Comparison of ENCODE assay signal across 8 mouse cellular contexts in genomic region chr12:80133011-80133545, GRCm38 (mm10). TPM values are rescaled to one million over a fixed set of nuclear protein-coding genes. Genes with fewer than 3 reads are reported as not detected.
DNase-seq lines count a peak whose midpoint lies in the region; ATAC-seq and TF ChIP-seq lines count a peak whose summit lies in the region.

No protein-coding gene starts in this region.

- 0 out of 2 replicates have a peak, but pooled peaks cover 4% of the 10 kb centered on the region for H3K79me2 ChIP-seq in CH12.LX (replicated peaks; ENCODE audit: control insufficient read depth, extremely low read depth, insufficient read depth, poor library complexity, severe bottlenecking)

- no peak for DNase-seq in heart, adult 9 months (ENCODE audit: low spot score in 2 of 2)
- DNase-seq in CH12.LX (ENCODE audit: extremely low read depth), result peak; percentile 40
- DNase-seq in forebrain, postnatal 0 days, result no peak
- DNase-seq in cerebellum, postnatal 14 days, result no peak
- no peak for DNase-seq in frontal cortex, postnatal 14 days (ENCODE audit: low spot score in 2 of 2)
- DNase-seq in gastrocnemius, adult 8-10 months (ENCODE audit: low spot score in 2 of 2), result no peak

- H3K4me2 ChIP-seq in heart, embryonic 11.5 days, result peak overlapping the region; percentile 86
- no peak overlapping the region for H3K4me2 ChIP-seq in CH12.LX (ENCODE audit: insufficient read depth, low read depth, poor library complexity, severe bottlenecking)
- peak overlapping the region; percentile 92 for H3K4me2 ChIP-seq in forebrain, postnatal 0 days (ENCODE audit: low read depth)

- peak in 1 of 2 experiments; percentile 24; a peak in 1 of 4 replicates for TF ChIP-seq CTCF in CH12.LX (conservative IDR thresholded peaks at IDR 0.05 in 1 of 2, IDR thresholded peaks at IDR 0.05 in 1 of 2; ENCODE audit: low read depth in 2 of 2, low read length in 2 of 2)
- no peak for TF ChIP-seq CTCF in forebrain, postnatal 0 days (IDR thresholded peaks at IDR 0.05; ENCODE audit: low read depth)

- no peaks in the 10 kb centered on the region for H3K36me3 ChIP-seq in heart, embryonic 11.5 days (ENCODE audit: control insufficient read depth, insufficient read depth, low read length)
- H3K36me3 ChIP-seq in CH12.LX (replicated peaks in 1 of 2; ENCODE audit: control insufficient read depth in 1 of 2, insufficient read depth in 1 of 2, low read length in 1 of 2), result peaks cover 0 to 9% of the 10 kb centered on the region in 2 experiments
- H3K36me3 ChIP-seq in forebrain, postnatal 0 days (ENCODE audit: insufficient read depth), result no peaks in the 10 kb centered on the region

- no peak for TF ChIP-seq POLR2A in CH12.LX (IDR thresholded peaks at IDR 0.05; ENCODE audit: low read depth, low read length)

- no peak overlapping the region for H3K9ac ChIP-seq in heart, embryonic 11.5 days (ENCODE audit: low read depth, low read length)
- no peak overlapping the region for H3K9ac ChIP-seq in CH12.LX (ENCODE audit: insufficient read depth, low read depth)
- H3K9ac ChIP-seq in forebrain, postnatal 0 days, result peak overlapping the region; percentile 90; the same call in 1 of the 2 replicates

- peak overlapping the region; percentile 64 for H3K4me3 ChIP-seq in heart, embryonic 11.5 days (ENCODE audit: low read depth, low read length)
- H3K4me3 ChIP-seq in CH12.LX (replicated peaks in 1 of 3; ENCODE audit: low read depth in 2 of 3, low read length in 2 of 3, poor library complexity in 1 of 3), result peak overlapping the region in 1 of 3 experiments; percentile 68
- H3K4me3 ChIP-seq in forebrain, postnatal 0 days (ENCODE audit: low read depth, low read length), result peak overlapping the region; percentile 76

- no peak for TF ChIP-seq EP300 in CH12.LX (IDR thresholded peaks at IDR 0.05; ENCODE audit: low read length)

- in situ Hi-C loops in CH12.LX (cut with MboI; ENCODE audit: low pct_ligation_motif_present, low pct_unique_long_range_greater_than_20kb, low sequenced_read_pairs), result no loop called here

- H3K4me1 ChIP-seq in heart, embryonic 11.5 days (ENCODE audit: control insufficient read depth, insufficient read depth, low read length), result peaks cover 42% of the 10 kb centered on the region
- peaks cover 13 to 30% of the 10 kb centered on the region in 2 experiments for H3K4me1 ChIP-seq in CH12.LX (ENCODE audit: control insufficient read depth in 1 of 2, insufficient read depth in 2 of 2)
- H3K4me1 ChIP-seq in forebrain, postnatal 0 days (ENCODE audit: insufficient read depth), result peaks cover 12% of the 10 kb centered on the region

- no peaks in the 10 kb centered on the region for H3K27me3 ChIP-seq in heart, embryonic 11.5 days (ENCODE audit: control insufficient read depth, insufficient read depth, low read length)
- no peaks in the 10 kb centered on the region for H3K27me3 ChIP-seq in CH12.LX (replicated peaks)
- H3K27me3 ChIP-seq in forebrain, postnatal 0 days (ENCODE audit: insufficient read depth, low read length), result no peaks in the 10 kb centered on the region

- dilution Hi-C loops in CH12.LX (cut with MboI; ENCODE audit: extremely low pct_ligation_motif_present, extremely low pct_unique_long_range_greater_than_20kb, low sequenced_read_pairs), result no loop called here

- H3K9me3 ChIP-seq in heart, embryonic 11.5 days (replicated peaks; ENCODE audit: control insufficient read depth, low read length), result no peaks in the 10 kb centered on the region
- no peaks in the 10 kb centered on the region for H3K9me3 ChIP-seq in CH12.LX (replicated peaks; ENCODE audit: low read length)
- H3K9me3 ChIP-seq in forebrain, postnatal 0 days (ENCODE audit: low read length), result no peaks in the 10 kb centered on the region

- ATAC-seq in heart, embryonic 11.5 days (replicated peaks; ENCODE audit: insufficient number of reproducible peaks, low FRiP score, low TSS enrichment), result no peak
- peak; percentile 44 for ATAC-seq in forebrain, postnatal 0 days
- ATAC-seq in megakaryocyte progenitor cell, adult 5-6 weeks (replicated peaks; ENCODE audit: poor library complexity), result peak; percentile 12

- H3K27ac ChIP-seq in heart, embryonic 11.5 days (ENCODE audit: low read depth, low read length), result no peak overlapping the region
- no peak overlapping the region for H3K27ac ChIP-seq in CH12.LX (ENCODE audit: insufficient read depth, low read depth)
- H3K27ac ChIP-seq in forebrain, postnatal 0 days (ENCODE audit: low read depth, low read length), result 0 out of 2 replicates have a peak overlapping the region, but pooled peaks have one; percentile 89

- WGBS in heart, embryonic 11.5 days (ENCODE audit: insufficient replicate concordance), result 42% methylated on average over 9 of the region's 9 CpGs
- 36% methylated on average over 9 of the region's 9 CpGs for WGBS in forebrain, postnatal 0 days

- TF ChIP-seq RAD21 in CH12.LX (IDR thresholded peaks at IDR 0.05; ENCODE audit: low read depth, low read length), result no peak

TF ChIP-seq in CH12.LX, 34 proteins besides CTCF, POLR2A, EP300 and RAD21:
- TF ChIP-seq RCOR1 (conservative IDR thresholded peaks at IDR 0.05; ENCODE audit: low read depth, low read length), result no peak
- TF ChIP-seq NRF1 (IDR thresholded peaks at IDR 0.05; ENCODE audit: low read depth, low read length), result no peak
- TF ChIP-seq CHD1 (IDR thresholded peaks at IDR 0.05; ENCODE audit: low read depth, low read length), result no peak
- TF ChIP-seq ZMIZ1 (IDR thresholded peaks at IDR 0.05; ENCODE audit: low read depth, low read length), result no peak
- no peak for TF ChIP-seq USF1 (IDR thresholded peaks at IDR 0.05; ENCODE audit: low read depth, low read length)
- TF ChIP-seq ZKSCAN1 (IDR thresholded peaks at IDR 0.05; ENCODE audit: borderline replicate concordance, low read depth, low read length), result no peak
- TF ChIP-seq TCF12 (IDR thresholded peaks at IDR 0.05; ENCODE audit: low read depth, low read length), result no peak
- TF ChIP-seq CHD2 (IDR thresholded peaks at IDR 0.05; ENCODE audit: low read length), result no peak
- TF ChIP-seq MAZ (IDR thresholded peaks at IDR 0.05; ENCODE audit: low read depth, low read length), result no peak
- TF ChIP-seq E2F4 (IDR thresholded peaks at IDR 0.05; ENCODE audit: insufficient replicate concordance, low read depth, low read length), result no peak
- no peak for TF ChIP-seq SIN3A (IDR thresholded peaks at IDR 0.05; ENCODE audit: low read length)
- no peak for TF ChIP-seq ELF1 (IDR thresholded peaks at IDR 0.05; ENCODE audit: low read depth, low read length)
- TF ChIP-seq ZNF384 (IDR thresholded peaks at IDR 0.05; ENCODE audit: low read depth, low read length), result no peak
- TF ChIP-seq MXI1 (IDR thresholded peaks at IDR 0.05; ENCODE audit: low read depth, low read length), result no peak
- no peak for TF ChIP-seq IRF4 (IDR thresholded peaks at IDR 0.05; ENCODE audit: low read depth, low read length)
- no peak for TF ChIP-seq NELFE (IDR thresholded peaks at IDR 0.05; ENCODE audit: low read depth, low read length)

RNA-seq across cellular contexts. Expression of gene Zfp36l1, which starts 20.3 kb away (rescaled TPM):
- 133 and 144 TPM in 2 replicates for polyA plus RNA-seq in heart, embryonic 11.5 days (2014; fragmentation: Nextera tagmentation; extraction: Ambion mirVana)
- total RNA-seq in CH12.LX (2012; rRNA removed) (42.3 and 50.7 TPM in 2 replicates), CH12.LX (2014; rRNA removed) (26.2 and 32.7 TPM in 2 replicates)
- 175 and 192 TPM in 2 replicates for polyA plus RNA-seq in CH12.LX (2012; ENCODE audit: insufficient read length, low read depth)
- total RNA-seq in forebrain, postnatal 0 days (2014; rRNA removed), result 15.3 and 24.1 TPM in 2 replicates
- 37.0 and 43.8 TPM in 2 replicates for polyA plus RNA-seq in forebrain, postnatal 0 days (2015; fragmentation: Nextera tagmentation; extraction: Ambion mirVana)
- 8.8 and 14.1 TPM in 2 replicates for total RNA-seq in megakaryocyte progenitor cell, adult 5-6 weeks (2015)
- 1.8 and 2.6 TPM in 2 replicates for total RNA-seq in megakaryocyte progenitor cell, adult 5-6 weeks (2017)
- total RNA-seq in gastrocnemius, adult 8-10 months (2022), result 10 to 100 TPM; 25.2 to 28.9 (median 27.2) TPM
